Mouse (Mus musculus): Measurements from ENCODE around the gene Cntnap5a.

Cntnap5a gene

GRCm38 (mm10) chr1:116367572-116367971, 683.0 kb downstream of the Cntnap5a start:
- DNase-seq: no peak

- no peak for DNase-seq
Measured at GRCm38 (mm10) chr1:116370817-116371216, 686.3 kb downstream of the Cntnap5a start.

- DNase-seq: no peak
Measured at GRCm38 (mm10) chr1:116373551-116373950, 689.0 kb downstream of the Cntnap5a start.

- DNase-seq: no peak
Measured at GRCm38 (mm10) chr1:116392390-116392789, 707.8 kb downstream of the Cntnap5a start.

- DNase-seq: no peak
Measured at GRCm38 (mm10) chr1:116401996-116402656, 717.6 kb downstream of the Cntnap5a start.

GRCm38 (mm10) chr1:116409836-116410235, 725.3 kb downstream of the Cntnap5a start:
- no peak for DNase-seq

GRCm38 (mm10) chr1:116428396-116428795, 743.8 kb downstream of the Cntnap5a start:
- DNase-seq: no peak

- DNase-seq: no peak
Measured at GRCm38 (mm10) chr1:116455115-116455717, 770.7 kb downstream of the Cntnap5a start.

- peak; percentile 4 to 68 for DNase-seq
Measured at GRCm38 (mm10) chr1:116477703-116478102, 793.1 kb downstream of the Cntnap5a start.

GRCm38 (mm10) chr1:116488780-116489569, 804.4 kb downstream of the Cntnap5a start:
- no peak for DNase-seq

- DNase-seq: no peak
Measured at GRCm38 (mm10) chr1:116577969-116578666, 893.6 kb downstream of the Cntnap5a start.

- DNase-seq: no peak
Measured at GRCm38 (mm10) chr1:116616272-116616671, 931.7 kb downstream of the Cntnap5a start.
